ENCODE assay signal across 9 mouse cellular contexts in the genomic region with DNA sequence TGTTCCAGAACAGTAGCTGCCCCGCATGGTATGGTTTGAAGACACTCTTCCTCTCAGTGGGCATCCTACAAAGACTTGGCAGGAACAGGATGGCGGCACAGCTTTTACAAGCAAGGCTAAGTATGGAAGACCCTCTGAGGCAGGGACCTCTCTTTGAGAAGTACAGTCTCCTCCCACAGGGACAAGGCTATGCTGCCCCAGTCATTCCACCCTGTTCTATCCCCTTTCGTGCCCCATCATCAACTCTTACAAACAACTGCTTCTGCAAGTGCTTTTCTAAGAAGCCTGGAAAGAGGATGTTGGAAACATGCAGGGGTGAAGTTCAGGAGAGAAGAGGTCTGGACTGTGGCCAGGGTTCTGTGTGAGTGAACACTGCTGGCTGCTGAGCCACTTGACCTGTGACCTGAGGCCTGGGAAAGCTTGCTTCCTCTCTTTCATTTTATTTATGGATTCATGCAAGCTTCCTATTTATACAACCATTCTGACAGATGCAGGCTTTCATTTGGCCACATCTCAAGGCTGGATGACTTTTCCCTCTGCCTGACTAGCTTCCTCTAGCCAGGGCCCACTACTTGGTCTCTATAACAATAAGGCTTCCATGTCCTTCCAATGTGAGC.
DNase-seq lines count a peak whose midpoint lies in the region; ATAC-seq and TF ChIP-seq lines count a peak whose summit lies in the region.
"Had no signal": no experiment of that assay in that cellular context is flagged by ENCODE, and none has a peak within 500 bp of the region (broad histone marks: within the 10 kb centered on the region; RNA-seq: fewer than 3 reads in every experiment).

No protein-coding gene starts in this region.

- no peaks in the 10 kb centered on the region for H3K27me3 ChIP-seq in embryonic facial prominence, embryonic 14.5 days (replicated peaks; ENCODE audit: control insufficient read depth, insufficient read depth, low read length)
- no peaks in the 10 kb centered on the region for H3K27me3 ChIP-seq in embryonic facial prominence, embryonic 10.5 days (replicated peaks; ENCODE audit: low read depth, poor library complexity, severe bottlenecking)
- H3K27me3 ChIP-seq in kidney, adult 2 months (replicated peaks; ENCODE audit: control insufficient read depth, insufficient read depth, low read length), result no peaks in the 10 kb centered on the region; the same call in 1 of the 2 replicates
- H3K27me3 ChIP-seq in cerebellum, adult 2 months (ENCODE audit: control insufficient read depth, insufficient read depth, low read length), result no peaks in the 10 kb centered on the region

- H3K4me1 ChIP-seq in embryonic facial prominence, embryonic 14.5 days (ENCODE audit: control insufficient read depth, insufficient read depth, low read length), result no peaks in the 10 kb centered on the region
- H3K4me1 ChIP-seq in embryonic facial prominence, embryonic 10.5 days, result 0 out of 2 replicates have a peak, but pooled peaks cover 5% of the 10 kb centered on the region
- peaks cover 2% of the 10 kb centered on the region; the same call in 1 of the 2 replicates for H3K4me1 ChIP-seq in kidney, adult 2 months (ENCODE audit: control insufficient read depth, insufficient read depth, low read length)
- no peaks in the 10 kb centered on the region for H3K4me1 ChIP-seq in cerebellum, adult 2 months (ENCODE audit: control insufficient read depth, insufficient read depth, low read length)

- H3K9me3 ChIP-seq in embryonic facial prominence, embryonic 14.5 days (ENCODE audit: control insufficient read depth, low read length), result peaks cover 15% of the 10 kb centered on the region
- peaks cover 14% of the 10 kb centered on the region for H3K9me3 ChIP-seq in embryonic facial prominence, embryonic 10.5 days

- H3K36me3 ChIP-seq in embryonic facial prominence, embryonic 14.5 days (ENCODE audit: control insufficient read depth, insufficient read depth, low read length), result no peaks in the 10 kb centered on the region
- no peaks in the 10 kb centered on the region for H3K36me3 ChIP-seq in embryonic facial prominence, embryonic 10.5 days (replicated peaks)
- H3K36me3 ChIP-seq in kidney, adult 2 months (ENCODE audit: control insufficient read depth, insufficient read depth, low read length), result no peaks in the 10 kb centered on the region

- no peak overlapping the region for H3K4me3 ChIP-seq in embryonic facial prominence, embryonic 14.5 days (ENCODE audit: low read depth, low read length)
- H3K4me3 ChIP-seq in embryonic facial prominence, embryonic 10.5 days, result no peak overlapping the region
- H3K4me3 ChIP-seq in kidney, adult 2 months (ENCODE audit: insufficient read depth, low read depth, low read length), result no peak overlapping the region
- no peak overlapping the region for H3K4me3 ChIP-seq in cerebellum, adult 2 months (replicated peaks; ENCODE audit: insufficient read depth, low read depth, low read length)

- DNase-seq in embryonic facial prominence, embryonic 14.5 days (ENCODE audit: low spot score), result peak; percentile 83
- no peak for DNase-seq in embryonic facial prominence, embryonic 10.5 days (ENCODE audit: low spot score)
- peak; percentile 9 to 47 for DNase-seq in gastrocnemius, adult 8-10 months (ENCODE audit: low spot score in 2 of 2)
- peak; percentile 92 for DNase-seq in kidney, adult 2 months
- peak; percentile 85 for DNase-seq in lung, postnatal 36 days
- no peak for DNase-seq in cerebellum, adult 2 months
- DNase-seq in urinary bladder, postnatal 10 days (ENCODE audit: low spot score), result no peak
- no peak for DNase-seq in right cerebral cortex, adult 2 months (ENCODE audit: low spot score in 2 of 2)

- TF ChIP-seq CTCF in kidney, adult 2 months (conservative IDR thresholded peaks at IDR 0.05; ENCODE audit: insufficient read depth, insufficient read length, low read depth, low read length), result no peak
- TF ChIP-seq CTCF in cerebellum, adult 2 months (IDR thresholded peaks at IDR 0.05; ENCODE audit: borderline replicate concordance, insufficient read depth, low read depth, low read length), result no peak

- H3K9ac ChIP-seq in embryonic facial prominence, embryonic 14.5 days (ENCODE audit: low read depth, low read length), result no peak overlapping the region

- 83% methylated on average over 3 of the region's 3 CpGs for WGBS in embryonic facial prominence, embryonic 14.5 days
- WGBS in embryonic facial prominence, embryonic 10.5 days, result 89% methylated on average over 3 of the region's 3 CpGs
- WGBS in kidney, adult 2 months, result 71% methylated on average over 3 of the region's 3 CpGs
- 81% methylated on average over 3 of the region's 3 CpGs for WGBS in cerebellum, adult 2 months

- TF ChIP-seq POLR2A in kidney, adult 2 months (IDR thresholded peaks at IDR 0.05; ENCODE audit: low read depth, low read length), result no peak
- TF ChIP-seq POLR2A in cerebellum, adult 2 months (IDR thresholded peaks at IDR 0.05; ENCODE audit: borderline replicate concordance, insufficient read depth, low read length), result no peak

- H3K4me2 ChIP-seq in embryonic facial prominence, embryonic 14.5 days (ENCODE audit: low read depth, low read length), result no peak overlapping the region

- H3K27ac ChIP-seq in embryonic facial prominence, embryonic 14.5 days (replicated peaks; ENCODE audit: low read depth, low read length), result no peak overlapping the region
- no peak overlapping the region for H3K27ac ChIP-seq in embryonic facial prominence, embryonic 10.5 days (replicated peaks)
- no peak overlapping the region for H3K27ac ChIP-seq in kidney, adult 2 months (ENCODE audit: insufficient read depth, low read depth, low read length)
- no peak overlapping the region for H3K27ac ChIP-seq in cerebellum, adult 2 months (ENCODE audit: insufficient read depth, low read length)

- ATAC-seq in embryonic facial prominence, embryonic 14.5 days (ENCODE audit: low read depth), result 0 out of 2 replicates have a peak, but pooled peaks have one; percentile 12
- ATAC-seq: forebrain, embryonic 14.5 days had no signal

Comparison
In these comparisons a context has a peak if more than half of its experiments do, and no peak if none do; other contexts are left out.
1. DNase-seq: peak in embryonic facial prominence, embryonic 14.5 days (single experiment), gastrocnemius, adult 8-10 months (2 of 2), kidney, adult 2 months (single experiment) and lung, postnatal 36 days (single experiment); none in embryonic facial prominence, embryonic 10.5 days (single experiment), cerebellum, adult 2 months (0 of 2), urinary bladder, postnatal 10 days (single experiment) and right cerebral cortex, adult 2 months (0 of 2).